Mouse (Mus musculus): ENCODE data around the gene Irs1.

- TF ChIP-seq HCFC1 (IDR thresholded peaks at IDR 0.05; ENCODE audit: low read depth, low read length) (no peak), ELF1 (IDR thresholded peaks at IDR 0.05; ENCODE audit: low read depth, low read length) (no peak), JUND (conservative IDR thresholded peaks at IDR 0.05; ENCODE audit: low read depth, low read length) (no peak), POLR2AphosphoS2 (IDR thresholded peaks at IDR 0.05; ENCODE audit: low read depth, low read length) (no peak), ZKSCAN1 (IDR thresholded peaks at IDR 0.05; ENCODE audit: borderline replicate concordance, low read depth, low read length) (no peak), MYC (IDR thresholded peaks at IDR 0.05; ENCODE audit: low read depth, low read length) (no peak), POLR2A (IDR thresholded peaks at IDR 0.05; ENCODE audit: low read depth, low read length) (no peak), CTCF (conservative IDR thresholded peaks at IDR 0.05 in 1 of 2, IDR thresholded peaks at IDR 0.05 in 1 of 2; ENCODE audit: low read depth in 2 of 2, low read length in 2 of 2) (no peak), MAZ (IDR thresholded peaks at IDR 0.05; ENCODE audit: low read depth, low read length) (no peak), USF1 (IDR thresholded peaks at IDR 0.05; ENCODE audit: low read depth, low read length) (no peak), CHD2 (IDR thresholded peaks at IDR 0.05; ENCODE audit: low read length) (no peak)
These were observed 23.7 kb downstream of the Irs1 start for GRCm38 (mm10) chr1:82267547-82267946.

Data from CH12.LX (cell line).